In genomic region chr13:70475366-70475765, GRCm38 (mm10) we compare ENCODE assay signal across 20 mouse cellular contexts.
DNase-seq lines count a peak whose midpoint lies in the region; ATAC-seq lines count a peak whose summit lies in the region.
"Had no signal": no experiment of that assay in that cellular context is flagged by ENCODE, and none has a peak within 500 bp of the region (broad histone marks: within the 10 kb centered on the region; RNA-seq: fewer than 3 reads in every experiment).

No protein-coding gene starts in this region.

- no peaks in the 10 kb centered on the region for H3K36me3 ChIP-seq in kidney, embryonic 16.5 days (ENCODE audit: insufficient read depth, low read length)
- H3K36me3 ChIP-seq: heart, embryonic 13.5 days; kidney, embryonic 15.5 days; limb, embryonic 15.5 days; lung, embryonic 15.5 days; neural tube, embryonic 13.5 days had no signal

- H3K27ac ChIP-seq in kidney, embryonic 16.5 days (ENCODE audit: low read length): no peak overlapping the region
- H3K27ac ChIP-seq: heart, embryonic 13.5 days; kidney, embryonic 15.5 days; limb, embryonic 15.5 days; lung, embryonic 15.5 days; neural tube, embryonic 13.5 days; stomach, postnatal 0 days had no signal

- H3K4me1 ChIP-seq in kidney, embryonic 16.5 days (ENCODE audit: insufficient read depth, low read length): no peaks in the 10 kb centered on the region
- H3K4me1 ChIP-seq: heart, embryonic 13.5 days; kidney, embryonic 15.5 days; limb, embryonic 15.5 days; lung, embryonic 15.5 days; neural tube, embryonic 13.5 days had no signal

- no peak for ATAC-seq in kidney, embryonic 16.5 days (ENCODE audit: low FRiP score, low TSS enrichment)
- ATAC-seq: forebrain, postnatal 0 days had no signal

- 79% methylated on average over 2 of the region's 2 CpGs for WGBS in kidney, embryonic 16.5 days

- no peak overlapping the region for H3K4me3 ChIP-seq in kidney, embryonic 16.5 days (ENCODE audit: low read length)
- H3K4me3 ChIP-seq: heart, embryonic 13.5 days; kidney, embryonic 15.5 days; limb, embryonic 15.5 days; lung, embryonic 15.5 days; neural tube, embryonic 13.5 days had no signal

- no peaks in the 10 kb centered on the region for H3K9me3 ChIP-seq in kidney, embryonic 16.5 days (ENCODE audit: low read length)
- H3K9me3 ChIP-seq: heart, embryonic 13.5 days; kidney, embryonic 15.5 days; limb, embryonic 15.5 days; lung, embryonic 15.5 days; neural tube, embryonic 13.5 days had no signal

- H3K27me3 ChIP-seq in kidney, embryonic 16.5 days (ENCODE audit: insufficient read depth, low read length): no peaks in the 10 kb centered on the region
- H3K27me3 ChIP-seq: CH12.LX; heart, embryonic 13.5 days; kidney, embryonic 15.5 days; limb, embryonic 15.5 days; lung, embryonic 15.5 days; neural tube, embryonic 13.5 days had no signal

- H3K9ac ChIP-seq in kidney, embryonic 16.5 days (replicated peaks; ENCODE audit: low read length): no peak overlapping the region
- H3K9ac ChIP-seq: forebrain, postnatal 0 days; heart, embryonic 13.5 days; kidney, embryonic 15.5 days; limb, embryonic 15.5 days; lung, embryonic 15.5 days; neural tube, embryonic 13.5 days had no signal

- DNase-seq in frontal cortex, postnatal 36 days (ENCODE audit: low spot score in 2 of 2): peak; percentile 28 to 29
- no peak for DNase-seq in frontal cortex, postnatal 10 days (ENCODE audit: low spot score in 2 of 2)
- DNase-seq in right cerebral cortex, postnatal 10 days (ENCODE audit: low spot score in 2 of 2): peak; percentile 38 to 41
- no peak for DNase-seq in right cerebral cortex, postnatal 14 days
- DNase-seq in cerebellum, postnatal 25 days: peak; percentile 48 to 68
- DNase-seq in layer of hippocampus, postnatal 25 days (ENCODE audit: extremely low spot score in 1 of 2, low spot score in 1 of 2): peak; percentile 18 to 45
- no peak for DNase-seq in adrenal gland, postnatal 25 days
- DNase-seq: adrenal gland, postnatal 36 days; forebrain, postnatal 0 days; gastrocnemius, postnatal 25 days; heart, postnatal 4 days; thymus, postnatal 36 days had no signal

- no peak overlapping the region for H3K4me2 ChIP-seq in kidney, embryonic 16.5 days (replicated peaks; ENCODE audit: low read depth, low read length)
- H3K4me2 ChIP-seq: heart, embryonic 13.5 days; kidney, embryonic 15.5 days; limb, embryonic 15.5 days; lung, embryonic 15.5 days; neural tube, embryonic 13.5 days had no signal

Comparison
In these comparisons a context has a peak if more than half of its experiments do, and no peak if none do; other contexts are left out.
1. DNase-seq: peak in frontal cortex, postnatal 36 days (2 of 2), right cerebral cortex, postnatal 10 days (2 of 2), cerebellum, postnatal 25 days (2 of 2) and layer of hippocampus, postnatal 25 days (2 of 2); none in frontal cortex, postnatal 10 days (0 of 2), right cerebral cortex, postnatal 14 days (single experiment) and adrenal gland, postnatal 25 days (single experiment).